Mouse (Mus musculus): Measurements from ENCODE around the gene Abcc12. TPM values are rescaled to one million over a fixed set of nuclear protein-coding genes. Genes with fewer than 3 reads are reported as not detected.

Gene Abcc12
- polyA plus RNA-seq (2012; ENCODE audit: insufficient read depth, insufficient read length, missing spikeins) = not detected in 2 replicates

DNA sequence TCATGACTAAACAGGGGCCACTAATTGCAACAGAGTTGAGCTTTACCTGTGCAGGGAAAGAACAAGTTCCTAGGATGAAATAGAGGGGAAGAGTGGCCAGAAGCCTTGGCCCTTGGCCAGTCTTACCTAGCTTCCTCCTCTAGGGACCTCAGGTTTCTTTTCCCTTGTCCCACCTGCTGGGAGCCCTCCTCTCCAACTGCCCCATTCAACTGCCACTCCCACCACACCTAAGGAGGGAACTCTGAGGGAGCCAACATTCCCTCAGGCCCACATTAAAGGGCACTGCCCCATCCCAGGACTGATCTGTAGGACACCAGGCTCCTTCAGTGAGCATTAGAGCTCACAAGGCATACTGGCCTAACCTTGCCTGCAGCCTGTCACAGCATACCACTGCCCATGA lies at the start of gene Abcc12:
Gene Abcc12, minus strand, starts transcription at position 229 of the 400 bp plus-strand sequence.
- Histone ChIP-seq H3K4me3 (ENCODE audit: insufficient read depth, low read length) (no peak within 1 kb of the TSS), H3K4me1 (ENCODE audit: control insufficient read depth, insufficient read depth, low read length) (no peaks in the 10 kb centered on the region), H3K27ac (ENCODE audit: insufficient read depth, low read depth, low read length) (no peak within 1 kb of the TSS)
- TF ChIP-seq CTCF (IDR thresholded peaks at IDR 0.05; ENCODE audit: low read depth, low read length) (no peak), POLR2A (IDR thresholded peaks at IDR 0.05; ENCODE audit: borderline replicate concordance, low read depth, low read length) (no peak)

DNA sequence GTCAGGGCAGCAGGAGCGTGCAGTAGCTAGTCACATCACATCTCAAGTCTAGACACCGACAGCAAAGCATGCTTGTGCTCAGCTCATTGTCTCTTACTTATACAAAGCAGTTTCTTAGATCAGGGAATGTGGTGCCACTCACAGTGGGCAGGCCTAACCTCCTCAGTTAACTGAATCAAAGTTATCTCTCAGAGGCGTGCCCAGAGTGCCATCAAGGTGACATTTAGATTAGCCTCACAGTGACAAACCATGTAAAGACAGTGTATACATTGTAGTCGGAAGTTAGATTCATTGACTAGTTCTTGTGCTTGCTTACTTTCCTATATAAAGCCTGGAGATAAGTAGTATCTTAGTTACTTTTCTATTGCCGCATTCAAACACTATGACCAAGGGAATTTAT lies 49.7 kb upstream of the Abcc12 start:
- H3K27ac ChIP-seq (ENCODE audit: insufficient read depth, low read depth, low read length) = no peak overlapping the region
- no peak overlapping the region for H3K4me3 ChIP-seq (ENCODE audit: insufficient read depth, low read length)
- TF ChIP-seq POLR2A (IDR thresholded peaks at IDR 0.05; ENCODE audit: borderline replicate concordance, low read depth, low read length) = no peak
- peaks cover 7% of the 10 kb centered on the region for H3K4me1 ChIP-seq (ENCODE audit: control insufficient read depth, insufficient read depth, low read length)

DNA sequence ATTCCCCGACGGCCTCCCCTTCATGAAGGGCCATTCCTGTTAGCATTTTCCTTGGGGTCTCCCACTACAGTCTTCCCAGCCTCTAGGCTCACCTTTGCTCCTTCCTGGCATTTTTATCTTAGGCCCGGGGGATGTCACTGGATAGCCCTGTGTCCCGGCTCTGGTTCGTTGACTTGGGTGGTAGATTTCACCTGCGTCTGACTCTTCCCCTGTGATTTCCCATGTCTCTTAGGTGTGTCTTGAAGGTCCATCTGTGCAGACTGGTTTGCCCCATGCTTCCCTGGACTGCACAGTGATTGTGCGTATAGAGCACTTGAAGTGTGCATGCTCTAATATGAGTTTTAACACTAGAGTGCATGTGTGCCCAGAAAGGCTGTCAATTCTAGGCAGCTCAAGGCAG lies 44.4 kb upstream of the Abcc12 start:
- Histone ChIP-seq H3K27ac (ENCODE audit: insufficient read depth, low read depth, low read length) (no peak overlapping the region), H3K4me3 (ENCODE audit: insufficient read depth, low read length) (peak overlapping the region; percentile 88), H3K4me1 (ENCODE audit: control insufficient read depth, insufficient read depth, low read length) (peaks cover 7% of the 10 kb centered on the region)
- no peak for TF ChIP-seq POLR2A (IDR thresholded peaks at IDR 0.05; ENCODE audit: borderline replicate concordance, low read depth, low read length)
- no peak for TF ChIP-seq CTCF (IDR thresholded peaks at IDR 0.05; ENCODE audit: low read depth, low read length)

- peak within 1 kb of the TSS; percentile 53 for H3K27ac ChIP-seq (ENCODE audit: insufficient read depth, low read depth, low read length)
- H3K4me3 ChIP-seq (ENCODE audit: insufficient read depth, low read length) = peak within 1 kb of the TSS; percentile 88
- TF ChIP-seq POLR2A (IDR thresholded peaks at IDR 0.05; ENCODE audit: borderline replicate concordance, low read depth, low read length) (no peak), CTCF (IDR thresholded peaks at IDR 0.05; ENCODE audit: low read depth, low read length) (no peak)
- peaks cover 7% of the 10 kb centered on the region for H3K4me1 ChIP-seq (ENCODE audit: control insufficient read depth, insufficient read depth, low read length)
Observed at GRCm38 (mm10) chr8:86623911-86624731, 43.6 kb upstream of the Abcc12 start, which contains the start of gene Lonp2. Gene Lonp2 (plus strand): TSS chr8:86624043.

DNA sequence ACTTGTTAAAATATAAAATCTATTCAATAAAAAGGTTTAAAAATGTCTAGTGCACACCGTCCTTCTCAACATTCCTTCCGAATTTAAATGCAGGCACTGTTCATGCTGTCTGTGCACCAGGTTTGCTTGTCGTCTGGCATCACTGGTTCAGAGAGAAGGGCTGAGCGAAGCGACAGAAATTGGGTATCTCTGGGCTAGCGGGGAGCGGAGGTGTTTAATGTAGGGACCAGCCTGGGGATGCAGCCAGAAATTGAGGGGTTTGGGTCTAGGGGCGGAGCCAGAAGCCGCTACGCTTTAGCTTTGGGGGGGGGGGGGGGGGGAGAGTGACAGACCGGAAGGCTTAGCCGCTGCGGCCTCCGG lies 43.0 kb upstream of the Abcc12 start:
- Histone ChIP-seq H3K27ac (ENCODE audit: insufficient read depth, low read depth, low read length) (peak overlapping the region; percentile 31), H3K4me3 (ENCODE audit: insufficient read depth, low read length) (peak overlapping the region; percentile 66), H3K4me1 (ENCODE audit: control insufficient read depth, insufficient read depth, low read length) (peaks cover 7% of the 10 kb centered on the region)
- no peak for TF ChIP-seq POLR2A (IDR thresholded peaks at IDR 0.05; ENCODE audit: borderline replicate concordance, low read depth, low read length)
- no peak for TF ChIP-seq CTCF (IDR thresholded peaks at IDR 0.05; ENCODE audit: low read depth, low read length)

DNA sequence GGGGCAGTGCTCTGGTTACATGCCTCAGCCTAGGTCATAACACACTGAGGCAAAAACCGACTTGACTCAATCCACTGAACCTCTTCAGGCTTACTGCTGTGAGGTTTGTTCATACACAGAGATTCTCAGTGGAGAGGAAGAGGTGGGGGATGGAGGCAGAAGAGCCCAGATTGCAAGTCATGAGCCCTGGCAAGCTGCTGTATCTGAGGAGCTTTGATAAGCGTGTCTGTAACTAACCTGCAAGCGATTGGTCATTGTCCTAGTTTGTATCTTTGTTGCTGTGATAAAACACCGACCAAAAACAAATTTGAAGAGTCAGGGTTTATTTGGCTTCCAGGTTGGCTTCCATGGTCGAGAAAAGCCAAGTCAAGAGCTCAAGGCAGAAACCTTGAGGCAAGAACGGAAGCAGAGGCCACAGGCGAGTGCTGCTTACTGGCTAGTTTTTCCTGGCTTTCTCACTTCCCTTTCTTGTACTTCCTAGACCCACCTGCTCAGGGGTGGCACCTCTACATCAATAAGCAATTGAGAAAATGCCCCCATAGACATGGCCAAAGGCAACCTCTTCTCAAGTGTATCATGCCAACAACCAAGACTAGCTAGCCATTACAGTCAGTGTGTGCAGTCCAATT lies 37.4 kb upstream of the Abcc12 start:
- Histone ChIP-seq H3K4me3 (ENCODE audit: insufficient read depth, low read length) (no peak overlapping the region), H3K4me1 (ENCODE audit: control insufficient read depth, insufficient read depth, low read length) (peaks cover 2% of the 10 kb centered on the region; the same call in 1 of the 2 replicates), H3K27ac (ENCODE audit: insufficient read depth, low read depth, low read length) (no peak overlapping the region)
- TF ChIP-seq CTCF (IDR thresholded peaks at IDR 0.05; ENCODE audit: low read depth, low read length) (no peak), POLR2A (IDR thresholded peaks at IDR 0.05; ENCODE audit: borderline replicate concordance, low read depth, low read length) (no peak)

GRCm38 (mm10) chr8:86615095-86615769 lies 34.7 kb upstream of the Abcc12 start:
- Histone ChIP-seq H3K27ac (ENCODE audit: insufficient read depth, low read depth, low read length) (no peak overlapping the region), H3K4me3 (ENCODE audit: insufficient read depth, low read length) (no peak overlapping the region), H3K4me1 (ENCODE audit: control insufficient read depth, insufficient read depth, low read length) (no peaks in the 10 kb centered on the region)
- TF ChIP-seq POLR2A (IDR thresholded peaks at IDR 0.05; ENCODE audit: borderline replicate concordance, low read depth, low read length) = no peak
- TF ChIP-seq CTCF (IDR thresholded peaks at IDR 0.05; ENCODE audit: low read depth, low read length) = no peak

- no peaks in the 10 kb centered on the region for H3K4me1 ChIP-seq (ENCODE audit: control insufficient read depth, insufficient read depth, low read length)
- no peak overlapping the region for H3K4me3 ChIP-seq (ENCODE audit: insufficient read depth, low read length)
- H3K27ac ChIP-seq (ENCODE audit: insufficient read depth, low read depth, low read length) = no peak overlapping the region
- TF ChIP-seq CTCF (IDR thresholded peaks at IDR 0.05; ENCODE audit: low read depth, low read length) = no peak
- TF ChIP-seq POLR2A (IDR thresholded peaks at IDR 0.05; ENCODE audit: borderline replicate concordance, low read depth, low read length) = no peak
Observed at GRCm38 (mm10) chr8:86613798-86614197, 33.3 kb upstream of the Abcc12 start.

- Histone ChIP-seq H3K27ac (ENCODE audit: insufficient read depth, low read depth, low read length) (no peak overlapping the region), H3K4me1 (ENCODE audit: control insufficient read depth, insufficient read depth, low read length) (no peaks in the 10 kb centered on the region), H3K4me3 (ENCODE audit: insufficient read depth, low read length) (no peak overlapping the region)
- TF ChIP-seq POLR2A (IDR thresholded peaks at IDR 0.05; ENCODE audit: borderline replicate concordance, low read depth, low read length) (no peak), CTCF (IDR thresholded peaks at IDR 0.05; ENCODE audit: low read depth, low read length) (no peak)
Observed at GRCm38 (mm10) chr8:86604676-86605075, 24.2 kb upstream of the Abcc12 start.

- TF ChIP-seq CTCF (IDR thresholded peaks at IDR 0.05; ENCODE audit: low read depth, low read length) = no peak
- no peak for TF ChIP-seq POLR2A (IDR thresholded peaks at IDR 0.05; ENCODE audit: borderline replicate concordance, low read depth, low read length)
- H3K4me3 ChIP-seq (ENCODE audit: insufficient read depth, low read length) = no peak overlapping the region
- H3K4me1 ChIP-seq (ENCODE audit: control insufficient read depth, insufficient read depth, low read length) = no peaks in the 10 kb centered on the region
- no peak overlapping the region for H3K27ac ChIP-seq (ENCODE audit: insufficient read depth, low read depth, low read length)
Observed at GRCm38 (mm10) chr8:86603174-86603573, 22.7 kb upstream of the Abcc12 start.
